Mouse (Mus musculus) cerebellum, adult 9-10 months (tissue): ENCODE data around the gene Jmjd1c.
"Not testable (repeated sequence)": the region's sequence is repeated elsewhere in the genome, so short reads cannot be mapped to it uniquely, and the experiment has no call there.

ENCODE experiments used
- DNase-seq: peaks from one replicate; pipeline ENCODE4 v3.0.0; 2022

The Jmjd1c gene

DNA sequence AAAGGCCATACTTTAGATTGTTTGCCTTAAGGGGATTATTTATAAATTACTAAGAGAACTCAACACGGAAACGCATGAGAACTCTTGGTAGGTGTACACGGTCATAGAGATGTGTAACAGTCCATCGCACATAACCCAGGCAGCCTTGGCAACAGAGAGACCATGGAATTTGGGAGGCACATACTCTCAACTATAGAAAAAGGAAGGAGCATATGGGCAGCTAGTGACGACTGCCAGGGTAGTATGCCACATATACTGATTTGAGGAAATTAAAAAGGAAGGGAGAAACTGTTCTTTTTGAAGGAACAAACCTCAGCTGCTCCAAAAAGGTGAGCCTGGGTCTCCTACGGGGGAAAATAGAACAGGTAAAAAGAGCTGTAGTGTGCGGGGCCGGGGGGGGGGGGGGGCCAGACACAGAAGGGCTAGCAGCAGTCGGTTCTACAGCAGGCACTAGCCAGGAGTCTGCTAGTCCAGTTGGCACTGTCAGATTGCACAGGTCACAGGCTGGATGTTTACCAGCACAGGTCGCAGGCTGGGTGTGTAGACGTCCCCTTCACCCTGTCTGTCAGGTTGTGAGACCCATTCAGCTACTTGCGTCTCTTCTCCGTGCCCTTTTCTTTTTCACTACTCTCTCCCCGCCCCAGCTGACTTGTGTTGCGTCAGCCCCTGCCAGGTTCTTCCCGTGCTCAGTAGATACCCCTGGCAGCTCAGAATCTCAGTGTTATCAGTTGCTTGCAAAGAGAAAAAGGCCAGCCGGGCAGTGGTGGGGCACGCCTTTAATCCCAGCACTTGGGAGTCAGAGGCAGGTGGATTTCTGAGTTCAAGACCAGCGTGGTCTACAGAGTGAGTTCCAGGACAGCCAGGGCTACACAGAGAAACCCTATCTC, 9.6 kb downstream of the Jmjd1c start:
- peak; percentile 88 for DNase-seq

DNA sequence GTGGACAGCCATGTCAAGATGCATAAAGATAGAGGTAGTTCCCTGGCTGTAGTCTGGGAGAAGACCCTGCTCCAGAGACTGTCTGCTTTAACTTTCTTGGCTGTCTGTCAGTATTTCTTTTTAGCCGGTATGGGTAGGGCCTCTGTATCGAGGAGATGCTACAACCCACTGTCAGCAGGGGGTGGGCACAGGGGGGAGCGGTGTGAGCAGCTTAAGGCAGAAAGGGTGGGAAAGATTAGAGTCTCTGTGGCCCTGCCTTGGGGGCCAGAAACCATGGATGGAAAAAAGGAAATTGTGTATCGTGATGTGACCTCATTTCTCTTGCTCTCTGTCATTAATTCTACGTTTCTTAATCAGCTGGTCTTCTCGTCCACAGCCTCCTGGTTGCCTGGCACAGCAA, 10.5 kb downstream of the Jmjd1c start:
- DNase-seq = no peak

DNA sequence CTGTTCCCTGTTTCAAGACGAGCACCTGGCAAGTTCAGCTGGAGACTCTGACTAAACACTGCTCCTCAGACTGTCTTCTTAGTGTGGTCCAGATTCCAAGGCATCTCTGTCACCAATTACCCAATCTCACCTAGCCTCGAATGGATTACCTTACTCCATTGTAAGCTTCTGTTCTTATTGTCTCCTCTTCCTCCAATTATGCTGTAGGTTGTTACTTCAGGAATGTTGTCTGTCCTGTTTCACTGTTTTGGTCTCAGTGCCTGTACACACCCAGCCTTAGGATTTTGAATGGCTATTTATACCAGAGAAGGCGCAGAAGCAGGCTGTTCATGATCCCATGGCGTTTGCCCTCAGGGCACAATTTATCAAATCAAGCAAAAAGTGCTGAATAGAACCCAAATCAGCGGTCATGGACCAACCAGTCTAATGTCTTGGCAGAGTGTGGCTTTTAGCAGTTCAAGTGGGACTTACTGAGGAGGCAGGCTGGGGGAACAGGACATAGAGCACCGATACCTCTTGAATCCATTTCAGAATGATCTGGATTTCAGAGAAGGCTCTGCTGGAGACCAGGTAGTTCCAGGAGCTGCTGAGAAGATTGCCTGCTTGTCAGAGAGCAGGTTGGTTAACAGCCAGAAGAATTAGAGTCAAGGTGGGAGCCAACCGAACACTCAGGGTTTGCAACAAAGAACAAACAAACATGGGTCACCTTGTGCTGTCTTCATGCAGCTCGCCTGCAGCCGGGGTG, 11.3 kb downstream of the Jmjd1c start:
- peak; percentile 65 for DNase-seq

GRCm38 (mm10) chr10:67108096-67108495, 12.2 kb downstream of the Jmjd1c start:
- no peak for DNase-seq

DNA sequence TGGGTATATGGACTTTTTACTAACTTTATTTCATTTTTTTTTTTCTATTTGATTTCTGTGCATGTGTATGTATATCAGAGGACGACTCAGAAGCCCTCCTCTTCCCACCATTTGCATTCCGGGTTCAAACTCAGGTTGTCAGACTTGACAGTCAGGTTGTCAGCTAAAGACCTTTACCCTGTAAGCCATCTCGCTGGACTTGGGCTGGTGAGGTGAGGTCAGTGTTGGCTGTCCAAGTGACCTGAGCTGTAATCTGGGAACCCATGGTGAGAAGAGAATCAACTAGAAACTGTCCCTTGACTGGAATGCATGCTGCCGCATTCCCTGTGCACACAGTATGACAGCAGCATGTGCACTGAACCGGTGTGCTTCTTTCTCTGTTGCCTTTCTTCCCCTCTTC, 13.7 kb downstream of the Jmjd1c start:
- DNase-seq = no peak

DNA sequence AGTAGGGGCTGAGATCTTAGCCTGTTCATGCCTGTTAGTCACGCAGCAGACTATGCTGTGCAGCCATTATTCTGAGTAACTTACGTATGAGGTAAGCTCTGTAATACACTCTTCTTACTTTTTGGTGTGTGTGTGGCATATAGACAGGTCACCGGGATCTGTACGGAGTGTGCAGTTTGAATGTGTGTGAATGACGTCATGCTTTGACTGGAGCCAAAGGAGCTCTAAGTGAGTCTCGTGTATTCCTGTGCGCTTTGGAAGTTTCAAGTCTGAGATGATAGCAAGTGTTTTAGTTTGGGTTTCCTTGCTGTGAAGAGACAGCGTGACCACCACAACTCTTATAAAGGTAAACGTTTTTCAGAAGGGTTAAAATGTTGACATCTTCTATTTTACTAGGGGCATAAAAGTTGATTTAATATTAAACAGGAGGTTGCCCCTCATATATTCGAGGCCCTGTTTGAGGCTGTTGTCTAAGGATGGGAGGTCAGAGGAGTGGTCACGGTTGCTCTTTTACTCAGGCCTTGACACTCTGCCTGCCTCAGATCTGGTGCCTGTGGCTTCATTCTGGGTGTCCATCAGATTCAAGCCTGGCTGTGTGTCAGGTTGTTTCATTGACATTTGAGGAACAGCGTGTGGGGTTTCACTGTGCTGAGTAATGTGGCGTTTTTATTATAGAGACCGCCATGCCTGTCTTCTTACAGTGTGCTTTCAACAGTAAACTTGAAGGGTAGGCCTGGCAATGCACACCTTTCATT, 15.3 kb downstream of the Jmjd1c start:
- DNase-seq = no peak

GRCm38 (mm10) chr10:67111799-67112177, 15.9 kb downstream of the Jmjd1c start:
- DNase-seq = no peak

- DNase-seq = not testable (repeated sequence)
These were observed 17.0 kb downstream of the Jmjd1c start for GRCm38 (mm10) chr10:67112967-67113366.

DNA sequence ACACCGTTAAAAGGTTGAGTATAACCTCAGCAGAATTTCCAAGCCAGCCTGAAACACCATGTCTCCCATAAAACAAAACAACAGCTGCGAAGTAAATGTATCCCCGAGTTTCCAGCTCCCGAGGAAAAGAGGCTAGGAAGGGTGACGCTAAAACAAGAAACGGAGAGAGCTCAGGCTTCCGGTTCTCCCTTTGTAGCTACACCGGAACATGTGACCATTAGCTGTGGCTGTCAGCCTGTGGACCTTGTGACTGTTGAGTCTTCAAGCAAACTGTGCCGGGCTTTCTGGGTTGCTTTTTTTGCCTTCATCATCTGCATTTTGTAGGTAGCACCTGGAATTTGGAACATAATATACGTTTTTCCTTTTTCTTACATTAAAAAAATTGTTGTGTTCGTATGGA, 17.9 kb downstream of the Jmjd1c start:
- DNase-seq = no peak

- DNase-seq = no peak
These were observed 19.2 kb downstream of the Jmjd1c start for GRCm38 (mm10) chr10:67115115-67115514.

GRCm38 (mm10) chr10:67115666-67116091, 19.8 kb downstream of the Jmjd1c start:
- DNase-seq = no peak

GRCm38 (mm10) chr10:67116251-67116650, 20.3 kb downstream of the Jmjd1c start:
- peak; percentile 72 for DNase-seq

DNA sequence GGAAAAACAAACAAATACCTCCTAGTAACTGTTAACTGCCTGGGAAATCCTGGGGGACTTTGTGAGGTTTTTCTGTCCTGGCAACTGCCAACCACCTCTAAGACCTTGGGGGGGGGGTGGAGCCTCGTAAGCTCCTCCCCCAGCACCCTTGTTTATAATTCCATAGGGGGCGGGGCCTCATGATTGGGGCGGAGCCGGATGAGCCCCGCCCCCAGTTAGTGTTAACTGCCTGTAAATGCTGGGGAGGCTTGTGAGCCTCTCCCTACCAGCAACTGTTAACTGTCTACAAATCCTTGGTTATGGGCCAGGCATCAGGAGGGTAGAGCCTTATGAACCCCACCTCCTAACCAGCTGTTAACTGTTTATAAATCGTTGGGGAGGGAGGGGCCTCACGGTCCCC, 23.4 kb downstream of the Jmjd1c start:
- DNase-seq = no peak

DNA sequence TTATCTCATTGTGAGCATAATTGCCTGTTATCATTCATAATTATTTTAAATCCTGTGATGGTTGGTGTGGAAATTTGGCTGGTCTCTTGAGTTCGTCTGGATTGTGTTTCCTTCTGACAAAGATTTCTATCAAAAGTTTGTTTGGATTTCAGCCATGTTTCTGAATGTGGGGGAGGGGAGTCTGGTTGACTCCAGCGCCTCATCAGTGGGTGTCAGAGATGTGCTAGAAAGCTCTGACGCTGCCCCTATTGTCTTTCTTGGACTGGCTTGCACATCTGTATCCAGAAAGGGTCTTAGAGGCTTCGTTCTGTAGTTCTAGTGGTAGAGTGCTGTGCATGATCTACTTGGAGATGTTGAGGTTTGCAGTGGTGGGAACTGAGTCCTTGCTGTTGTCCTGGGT, 24.3 kb downstream of the Jmjd1c start:
- DNase-seq = no peak

- DNase-seq = no peak
These were observed 24.7 kb downstream of the Jmjd1c start for GRCm38 (mm10) chr10:67120640-67121039.

DNA sequence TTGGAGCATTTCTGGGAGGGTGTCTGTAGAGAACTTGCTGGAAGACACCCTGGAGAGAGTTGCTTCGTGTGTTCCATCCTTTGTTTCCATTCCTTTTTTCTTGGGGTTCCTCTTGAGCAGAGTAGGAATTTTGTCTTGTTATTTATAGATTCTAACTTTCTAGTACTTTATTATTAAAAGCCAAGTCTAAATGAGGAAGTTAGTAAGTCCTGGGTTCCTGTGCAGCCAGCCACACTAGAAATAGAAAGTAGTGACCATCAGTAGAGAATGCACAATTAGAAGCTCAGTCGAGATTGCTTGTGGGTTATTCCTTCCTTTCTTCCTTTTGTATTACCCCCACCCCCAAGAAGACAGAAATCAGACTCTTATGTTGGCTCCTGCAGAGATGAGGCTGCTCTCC, 27.8 kb downstream of the Jmjd1c start:
- no peak for DNase-seq

DNA sequence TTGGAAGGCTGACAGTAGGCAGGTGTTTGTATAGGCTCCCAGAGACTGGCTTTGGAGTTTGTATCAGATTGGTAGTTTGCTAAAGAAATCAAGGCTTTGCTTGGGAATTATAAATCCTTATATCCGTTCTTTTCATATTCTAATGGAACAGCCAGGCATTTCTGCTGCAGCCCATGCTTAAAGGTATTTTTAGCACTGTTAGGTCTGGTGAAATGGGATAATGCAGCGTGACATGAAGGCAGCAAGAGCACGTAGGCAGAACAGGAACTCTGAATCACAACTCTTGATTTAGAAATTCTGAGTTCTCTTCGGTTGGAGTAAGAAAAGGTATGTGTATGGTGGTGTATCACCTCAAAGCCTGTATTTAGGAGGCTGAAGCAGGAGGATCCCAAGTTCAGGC, 28.2 kb downstream of the Jmjd1c start:
- no peak for DNase-seq

DNA sequence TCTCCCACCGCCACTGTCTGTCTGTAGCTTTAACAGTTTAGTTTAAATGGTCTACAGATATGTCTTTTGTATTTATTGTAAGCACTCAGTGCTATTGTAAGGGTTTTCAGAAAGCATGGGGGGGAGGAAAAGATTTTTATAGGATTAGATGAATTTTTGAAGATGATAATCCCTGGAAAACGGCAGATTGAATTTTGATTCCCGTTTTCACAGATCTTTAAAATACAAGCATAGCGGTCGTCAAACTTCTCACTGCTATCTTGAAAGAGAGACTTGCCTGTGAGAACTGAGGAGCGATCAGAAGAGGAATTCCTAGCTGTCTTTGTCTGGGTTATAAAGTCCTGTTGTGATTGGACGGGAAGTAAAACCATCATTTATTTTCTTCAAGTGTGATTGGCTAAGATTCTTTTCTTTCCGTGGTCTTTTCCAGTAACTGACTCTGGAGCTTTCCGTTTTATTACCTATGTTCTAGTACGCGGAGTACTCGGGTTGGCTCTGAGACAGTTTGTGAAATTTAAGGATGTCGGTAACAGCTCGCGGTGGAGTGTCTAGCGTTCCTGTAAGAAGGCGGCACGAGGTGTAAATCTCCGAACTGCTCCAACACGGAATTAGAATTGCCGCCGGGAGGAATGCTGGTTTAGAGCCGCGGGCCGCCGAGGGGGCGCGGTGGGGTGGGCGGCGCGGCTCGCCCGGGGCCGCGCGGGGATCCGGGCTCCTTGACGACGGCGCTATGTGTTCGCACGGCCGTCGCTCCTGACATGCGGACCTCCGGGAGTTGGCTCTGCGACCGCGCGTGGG, 30.3 kb downstream of the Jmjd1c start:
- DNase-seq = no peak

- no peak for DNase-seq
These were observed 31.2 kb downstream of the Jmjd1c start for GRCm38 (mm10) chr10:67126859-67127758.

- DNase-seq = peak; percentile 80
These were observed 33.6 kb downstream of the Jmjd1c start for GRCm38 (mm10) chr10:67129531-67129930.

DNA sequence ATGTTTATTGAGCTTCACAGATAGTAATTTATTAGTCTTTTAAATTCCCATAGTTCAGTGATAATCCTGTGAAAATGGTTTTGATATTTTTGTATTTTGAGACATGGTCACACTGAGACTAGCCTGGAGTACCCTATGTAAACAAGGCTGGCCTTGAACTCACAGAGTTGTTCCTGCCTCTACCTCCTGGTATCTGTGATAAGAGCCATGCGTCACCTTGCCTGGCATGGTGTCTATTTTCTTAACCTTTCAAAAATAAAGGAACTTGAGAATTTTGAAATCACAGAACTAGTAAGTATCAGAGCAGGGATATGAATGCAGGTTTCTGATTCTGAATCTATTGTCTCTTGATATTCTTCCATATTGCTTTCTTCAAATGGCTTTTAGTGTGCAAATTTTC, 35.8 kb downstream of the Jmjd1c start:
- no peak for DNase-seq

- DNase-seq = no peak
These were observed 38.4 kb downstream of the Jmjd1c start for GRCm38 (mm10) chr10:67134322-67134721.
